Mouse (Mus musculus) hindbrain, embryonic 11.5 days (tissue): Measurements from ENCODE around the gene Pdcd11. TPM values are rescaled to one million over a fixed set of nuclear protein-coding genes. Genes with fewer than 3 reads are reported as not detected.

Experiments
- ATAC-seq: fragments of 200-750 bp; cut with Nextera tagmentation; 2 replicates; pipeline ENCODE4 v1.8.0; 2017; ENCODE audit warnings: mild to moderate bottlenecking, moderate TSS enrichment, moderate library complexity; ENCODE audit not compliant: low FRiP score
- DNase-seq: peaks from one replicate; pipeline ENCODE4 v3.0.0-alpha.2; 2015; ENCODE audit warnings: low spot score
- H3K27ac ChIP-seq: fragments of 300-500 bp; sonication (generic); 2 replicates; pipeline ENCODE4 v1.5.1; 2014; ENCODE audit warnings: mild to moderate bottlenecking, low read depth, low read length
- H3K27me3 ChIP-seq: fragments of 300-500 bp; sonication (generic); 2 replicates; pipeline ENCODE4 v1.6.1; 2014; ENCODE audit warnings: mild to moderate bottlenecking, low read length, moderate library complexity, mixed read lengths; ENCODE audit not compliant: control insufficient read depth, insufficient read depth
- H3K36me3 ChIP-seq: fragments of 300-500 bp; sonication (generic); 2 replicates; pipeline ENCODE4 v1.6.1; 2014; ENCODE audit warnings: mild to moderate bottlenecking, low read length, moderate library complexity, mixed read lengths; ENCODE audit not compliant: control insufficient read depth, insufficient read depth
- H3K4me1 ChIP-seq: fragments of 300-500 bp; sonication (generic); replicated peaks from 2 replicates; pipeline ENCODE4 v1.6.1; 2014; ENCODE audit warnings: low read length, mixed read lengths; ENCODE audit not compliant: control insufficient read depth, insufficient read depth
- H3K4me2 ChIP-seq: fragments of 300-500 bp; sonication (generic); replicated peaks from 2 replicates; pipeline ENCODE4 v1.6.1; 2014; ENCODE audit warnings: mild to moderate bottlenecking, low read depth, low read length
- H3K4me3 ChIP-seq: fragments of 300-500 bp; sonication (generic); 2 replicates; pipeline ENCODE4 v1.5.1; 2014; ENCODE audit warnings: low read depth, low read length
- H3K9ac ChIP-seq: fragments of 300-500 bp; sonication (generic); 2 replicates; pipeline ENCODE4 v1.6.1; 2014; ENCODE audit warnings: low read depth, low read length
- H3K9me3 ChIP-seq: fragments of 300-500 bp; sonication (generic); 2 replicates; pipeline ENCODE4 v1.6.1; 2016; ENCODE audit warnings: low read length; ENCODE audit not compliant: control insufficient read depth
- WGBS: fragments of 180-500 bp; shearing (Covaris S2); extraction: QIAGEN DNeasy Blood & Tissue Kit; methylation state at CpG from one replicate; pipeline ENCODE4 v1.1.7; 2014; 5-methylcytosine and 5-hydroxymethylcytosine counted together
- polyA plus RNA-seq: library from polyadenylated mRNA; unstranded; fragments of >200 nt; fragmentation: Nextera tagmentation; extraction: Ambion mirVana; gene quantifications from 2 replicates; pipeline ENCODE4 v1.2.1, GENCODE M21; 2014

Pdcd11 gene
- polyA plus RNA-seq, 1 experiment from 2014 or later = 9.4 TPM

GRCm38 (mm10) chr19:47053471-47053870 lies 37.1 kb upstream of the Pdcd11 start:
- H3K27me3 ChIP-seq = no peaks in the 10 kb centered on the region
- H3K4me2 ChIP-seq = no peak overlapping the region
- DNase-seq (no peak), ATAC-seq (no peak)
- 87% methylated on average over 4 of the region's 4 CpGs for WGBS
- H3K9me3 ChIP-seq = no peaks in the 10 kb centered on the region
- no peak overlapping the region for H3K4me3 ChIP-seq
- H3K4me1 ChIP-seq = no peaks in the 10 kb centered on the region
- H3K27ac ChIP-seq = no peak overlapping the region
- H3K9ac ChIP-seq = no peak overlapping the region
- no peaks in the 10 kb centered on the region for H3K36me3 ChIP-seq

GRCm38 (mm10) chr19:47057684-47058083 lies 32.9 kb upstream of the Pdcd11 start:
- no peak overlapping the region for H3K4me3 ChIP-seq
- no peak overlapping the region for H3K4me2 ChIP-seq
- H3K27ac ChIP-seq = no peak overlapping the region
- ATAC-seq = no peak
- no peak overlapping the region for H3K9ac ChIP-seq
- no peaks in the 10 kb centered on the region for H3K4me1 ChIP-seq
- no peaks in the 10 kb centered on the region for H3K9me3 ChIP-seq
- no peaks in the 10 kb centered on the region for H3K36me3 ChIP-seq
- no peaks in the 10 kb centered on the region for H3K27me3 ChIP-seq
- WGBS = 72% methylated on average over 1 of the region's 1 CpGs
- no peak for DNase-seq

GRCm38 (mm10) chr19:47065860-47066259 lies 24.7 kb upstream of the Pdcd11 start:
- Histone ChIP-seq H3K27me3 (no peaks in the 10 kb centered on the region), H3K36me3 (no peaks in the 10 kb centered on the region), H3K9ac (no peak overlapping the region), H3K4me2 (no peak overlapping the region), H3K4me1 (no peaks in the 10 kb centered on the region; the same call in 1 of the 2 replicates), H3K9me3 (no peaks in the 10 kb centered on the region), H3K27ac (no peak overlapping the region), H3K4me3 (no peak overlapping the region)
- ATAC-seq (no peak), DNase-seq (no peak)
- 95% methylated on average over 3 of the region's 3 CpGs for WGBS

- WGBS = 10% methylated on average over 49 of the region's 49 CpGs
Observed at GRCm38 (mm10) chr19:47067096-47067882, 23.3 kb upstream of the Pdcd11 start, which contains the start of gene Taf5. Taf5 (plus strand) TSS chr19:47067746.

GRCm38 (mm10) chr19:47067924-47068611 lies 22.5 kb upstream of the Pdcd11 start:
- no peaks in the 10 kb centered on the region for H3K27me3 ChIP-seq
- H3K4me3 ChIP-seq = peak overlapping the region; percentile 79
- no peaks in the 10 kb centered on the region; the same call in 1 of the 2 replicates for H3K4me1 ChIP-seq
- peak; percentile 92 for ATAC-seq
- H3K9me3 ChIP-seq = no peaks in the 10 kb centered on the region
- H3K4me2 ChIP-seq = peak overlapping the region; percentile 64
- H3K9ac ChIP-seq = peak overlapping the region; percentile 86
- DNase-seq = peak; percentile 86
- H3K36me3 ChIP-seq = peaks cover 4% of the 10 kb centered on the region; the same call in 1 of the 2 replicates
- WGBS = under 1% methylated on average over 36 of the region's 72 CpGs
- peak overlapping the region; percentile 76 for H3K27ac ChIP-seq

More at GRCm38 (mm10) chr19:47067096-47067882, 23.3 kb upstream of the Pdcd11 start, which contains the start of gene Taf5:
- Histone ChIP-seq H3K27me3 (no peaks in the 10 kb centered on the region), H3K4me1 (no peaks in the 10 kb centered on the region; the same call in 1 of the 2 replicates), H3K4me3 (peak within 1 kb of the TSS; percentile 79), H3K36me3 (peaks cover 4% of the 10 kb centered on the region; the same call in 1 of the 2 replicates), H3K4me2 (peak within 1 kb of the TSS; percentile 64), H3K27ac (peak within 1 kb of the TSS; percentile 76), H3K9me3 (no peaks in the 10 kb centered on the region), H3K9ac (peak within 1 kb of the TSS; percentile 86)
- ATAC-seq = peak; percentile 84
- peak; percentile 98 for DNase-seq

- H3K27ac ChIP-seq = no peak overlapping the region
Observed at GRCm38 (mm10) chr19:47088226-47088625, 2.3 kb upstream of the Pdcd11 start.

DNA sequence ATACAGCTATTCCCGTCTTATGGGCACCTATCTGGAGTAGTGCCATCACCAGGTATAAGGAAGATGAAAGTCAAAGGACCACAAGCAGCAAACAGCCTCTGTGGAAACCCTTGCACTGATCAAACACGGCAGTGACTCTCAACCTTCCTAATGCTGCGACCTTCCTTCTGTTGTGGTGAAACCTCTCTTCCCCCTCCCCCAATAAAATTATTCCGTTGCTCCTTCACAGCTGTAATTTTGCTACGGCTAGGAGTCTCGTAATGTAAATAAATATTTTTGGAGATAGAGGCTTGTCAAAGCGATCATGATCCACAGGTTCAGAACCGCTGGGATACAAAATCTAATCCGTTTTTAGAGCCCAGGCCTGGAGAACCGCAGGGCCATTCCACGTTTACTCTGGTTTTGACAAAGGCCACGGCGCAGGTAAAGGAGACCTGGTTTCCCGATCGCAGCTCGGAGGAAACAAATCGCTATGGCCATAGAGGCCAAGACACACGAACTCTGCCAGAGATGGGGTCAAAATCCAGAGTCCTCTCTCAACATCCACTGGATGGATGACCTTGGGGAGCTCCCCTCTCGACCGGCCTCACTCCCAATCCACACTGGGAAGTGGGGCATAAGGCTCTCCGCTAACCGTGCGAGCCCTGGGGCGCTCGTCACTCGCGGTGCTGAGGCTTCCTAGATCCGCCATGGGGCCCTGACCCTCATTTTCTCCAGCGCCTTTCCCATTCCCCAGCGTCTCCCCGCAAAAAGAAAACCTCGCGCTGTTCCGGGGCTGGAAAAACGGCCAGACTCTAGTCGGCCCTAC lies 646 bp upstream of the Pdcd11 start:
- Histone ChIP-seq H3K27ac (peak overlapping the region; percentile 56), H3K4me2 (peak overlapping the region; percentile 69), H3K4me1 (peaks cover 5% of the 10 kb centered on the region; the same call in 1 of the 2 replicates), H3K4me3 (peak overlapping the region; percentile 94), H3K9me3 (no peaks in the 10 kb centered on the region), H3K36me3 (no peaks in the 10 kb centered on the region; the same call in 1 of the 2 replicates), H3K27me3 (no peaks in the 10 kb centered on the region), H3K9ac (peak overlapping the region; percentile 95)
- 2% methylated on average over 36 of the region's 36 CpGs for WGBS
- ATAC-seq (peak; percentile 81), DNase-seq (no peak)

More at GRCm38 (mm10) chr19:47088226-47088625, 2.3 kb upstream of the Pdcd11 start:
- no peaks in the 10 kb centered on the region for H3K27me3 ChIP-seq
- H3K4me1 ChIP-seq = peaks cover 5% of the 10 kb centered on the region; the same call in 1 of the 2 replicates
- H3K9me3 ChIP-seq = no peaks in the 10 kb centered on the region
- 0 out of 2 replicates have a peak overlapping the region, but pooled peaks have one; percentile 24 for H3K9ac ChIP-seq
- ATAC-seq = no peak
- H3K36me3 ChIP-seq = no peaks in the 10 kb centered on the region; the same call in 1 of the 2 replicates
- DNase-seq = no peak
- no peak overlapping the region for H3K4me2 ChIP-seq
- no peak overlapping the region for H3K4me3 ChIP-seq
- WGBS = 92% methylated on average over 3 of the region's 3 CpGs

GRCm38 (mm10) chr19:47101080-47101479 lies 10.5 kb downstream of the Pdcd11 start:
- H3K27me3 ChIP-seq = no peaks in the 10 kb centered on the region
- H3K27ac ChIP-seq = no peak overlapping the region
- no peaks in the 10 kb centered on the region for H3K4me1 ChIP-seq
- no peak overlapping the region for H3K4me3 ChIP-seq
- no peaks in the 10 kb centered on the region for H3K9me3 ChIP-seq
- ATAC-seq = no peak
- peaks cover 20% of the 10 kb centered on the region; the same call in 1 of the 2 replicates for H3K36me3 ChIP-seq
- no peak overlapping the region for H3K4me2 ChIP-seq
- WGBS = 93% methylated on average over 5 of the region's 5 CpGs
- DNase-seq = no peak
- no peak overlapping the region for H3K9ac ChIP-seq
